Mouse (Mus musculus): ENCODE results near the gene Amigo3.
A peak's percentile ranks its signal among the peaks of the same experiment; 100 is the strongest.

The Amigo3 gene

GRCm38 (mm10) chr9:108083561-108083960, 30.6 kb downstream of the Amigo3 start:
- no peak for DNase-seq (ENCODE audit: inconsistent ontology term)

GRCm38 (mm10) chr9:108085261-108085660, 32.3 kb downstream of the Amigo3 start:
- DNase-seq (ENCODE audit: inconsistent ontology term), result no peak

GRCm38 (mm10) chr9:108090611-108091120, 37.7 kb downstream of the Amigo3 start:
- DNase-seq (ENCODE audit: inconsistent ontology term), result no peak

- DNase-seq (ENCODE audit: inconsistent ontology term), result no peak
Measured at GRCm38 (mm10) chr9:108093586-108093985, 40.6 kb downstream of the Amigo3 start.

GRCm38 (mm10) chr9:108094184-108094941, 41.4 kb downstream of the Amigo3 start, which contains the start of gene Apeh:
Gene Apeh, minus strand, starts transcription at chr9:108094606.
- peak; percentile 99 for DNase-seq (ENCODE audit: inconsistent ontology term)

GRCm38 (mm10) chr9:108094998-108095411, 42.0 kb downstream of the Amigo3 start:
- peak; percentile 55 for DNase-seq (ENCODE audit: inconsistent ontology term)

GRCm38 (mm10) chr9:108095518-108095917, 42.6 kb downstream of the Amigo3 start:
- DNase-seq (ENCODE audit: inconsistent ontology term), result peak; percentile 73

GRCm38 (mm10) chr9:108095949-108096712, 43.2 kb downstream of the Amigo3 start:
- DNase-seq (ENCODE audit: inconsistent ontology term), result no peak

- no peak for DNase-seq (ENCODE audit: inconsistent ontology term)
Measured at GRCm38 (mm10) chr9:108099619-108100018, 46.7 kb downstream of the Amigo3 start.

GRCm38 (mm10) chr9:108104766-108105548, 52.0 kb downstream of the Amigo3 start:
- DNase-seq (ENCODE audit: inconsistent ontology term), result peak; percentile 50
